Mouse (Mus musculus) lung, embryonic 15.5 days (tissue): ENCODE measurements at regions not wholly inside any gene's neighbourhood (a gene's known extent, or its start where the extent isn't known, plus 50 kb on each side); places are given as distances from the start of the nearest gene placed in this dataset.

Source experiments
- ATAC-seq: fragments of 200-750 bp; cut with Nextera tagmentation; 2 replicates; pipeline ENCODE4 v1.8.0; 2017; ENCODE audit warnings: moderate number of reproducible peaks, borderline replicate concordance; ENCODE audit not compliant: low FRiP score, low TSS enrichment; ENCODE audit errors: extremely low read depth
- H3K27ac ChIP-seq: fragments of 300-500 bp; sonication (generic); 2 replicates; pipeline ENCODE4 v1.5.1; 2015; ENCODE audit warnings: moderate library complexity, mild to moderate bottlenecking, inconsistent platforms
- H3K27me3 ChIP-seq: fragments of 300-500 bp; sonication (generic); 2 replicates; pipeline ENCODE4 v1.6.1; 2015; ENCODE audit warnings: inconsistent platforms
- H3K36me3 ChIP-seq: fragments of 300-500 bp; sonication (generic); 2 replicates; pipeline ENCODE4 v1.6.1; 2015; ENCODE audit warnings: inconsistent platforms
- H3K4me1 ChIP-seq: fragments of 300-500 bp; sonication (generic); 2 replicates; pipeline ENCODE4 v1.6.1; 2015; ENCODE audit warnings: inconsistent platforms
- H3K4me2 ChIP-seq: fragments of 300-500 bp; sonication (generic); 2 replicates; pipeline ENCODE4 v1.6.1; 2015; ENCODE audit warnings: inconsistent platforms, mild to moderate bottlenecking, moderate library complexity
- H3K4me3 ChIP-seq: fragments of 300-500 bp; sonication (generic); 2 replicates; pipeline ENCODE4 v1.5.1; 2015; ENCODE audit warnings: mild to moderate bottlenecking, inconsistent platforms
- H3K9ac ChIP-seq: fragments of 300-500 bp; sonication (generic); 2 replicates; pipeline ENCODE4 v1.6.1; 2015; ENCODE audit warnings: inconsistent platforms
- H3K9me3 ChIP-seq: fragments of 300-500 bp; sonication (generic); 2 replicates; pipeline ENCODE4 v1.6.1; 2016; ENCODE audit warnings: inconsistent platforms
- WGBS: fragments of 180-500 bp; shearing (Covaris S2); methylation state at CpG from one replicate; pipeline ENCODE4 v1.1.7; 2015; 5-methylcytosine and 5-hydroxymethylcytosine counted together

DNA sequence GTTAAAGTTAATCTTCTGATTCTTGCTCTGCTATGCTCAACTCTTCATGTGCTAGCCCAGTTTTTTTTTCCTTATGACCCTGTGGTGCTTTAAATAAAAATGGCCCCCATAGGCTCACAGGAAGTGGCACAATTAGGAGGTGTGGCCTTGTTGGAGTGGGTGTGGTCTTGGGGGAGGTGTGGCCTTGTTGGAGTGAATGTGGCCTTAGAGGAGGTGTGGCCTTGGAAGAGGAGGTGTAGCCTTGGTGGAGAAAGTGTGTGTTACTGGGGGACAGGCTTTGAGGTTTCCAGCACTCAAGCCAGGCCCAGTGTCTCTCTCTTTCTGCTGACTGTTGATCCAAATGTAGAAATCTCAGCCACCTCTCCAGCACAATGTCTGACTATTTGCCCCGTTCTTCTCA is 186.0 kb upstream of the Rhobtb1 start:
- no peak for ATAC-seq
- no peaks in the 10 kb centered on the region for H3K27me3 ChIP-seq
- no peaks in the 10 kb centered on the region for H3K4me1 ChIP-seq
- no peak overlapping the region for H3K4me2 ChIP-seq
- no peak overlapping the region for H3K4me3 ChIP-seq
- WGBS, result 94% methylated on average over 1 of the region's 1 CpGs
- no peaks in the 10 kb centered on the region for H3K36me3 ChIP-seq
- H3K9me3 ChIP-seq, result no peaks in the 10 kb centered on the region
- no peak overlapping the region for H3K27ac ChIP-seq
- H3K9ac ChIP-seq, result no peak overlapping the region

DNA sequence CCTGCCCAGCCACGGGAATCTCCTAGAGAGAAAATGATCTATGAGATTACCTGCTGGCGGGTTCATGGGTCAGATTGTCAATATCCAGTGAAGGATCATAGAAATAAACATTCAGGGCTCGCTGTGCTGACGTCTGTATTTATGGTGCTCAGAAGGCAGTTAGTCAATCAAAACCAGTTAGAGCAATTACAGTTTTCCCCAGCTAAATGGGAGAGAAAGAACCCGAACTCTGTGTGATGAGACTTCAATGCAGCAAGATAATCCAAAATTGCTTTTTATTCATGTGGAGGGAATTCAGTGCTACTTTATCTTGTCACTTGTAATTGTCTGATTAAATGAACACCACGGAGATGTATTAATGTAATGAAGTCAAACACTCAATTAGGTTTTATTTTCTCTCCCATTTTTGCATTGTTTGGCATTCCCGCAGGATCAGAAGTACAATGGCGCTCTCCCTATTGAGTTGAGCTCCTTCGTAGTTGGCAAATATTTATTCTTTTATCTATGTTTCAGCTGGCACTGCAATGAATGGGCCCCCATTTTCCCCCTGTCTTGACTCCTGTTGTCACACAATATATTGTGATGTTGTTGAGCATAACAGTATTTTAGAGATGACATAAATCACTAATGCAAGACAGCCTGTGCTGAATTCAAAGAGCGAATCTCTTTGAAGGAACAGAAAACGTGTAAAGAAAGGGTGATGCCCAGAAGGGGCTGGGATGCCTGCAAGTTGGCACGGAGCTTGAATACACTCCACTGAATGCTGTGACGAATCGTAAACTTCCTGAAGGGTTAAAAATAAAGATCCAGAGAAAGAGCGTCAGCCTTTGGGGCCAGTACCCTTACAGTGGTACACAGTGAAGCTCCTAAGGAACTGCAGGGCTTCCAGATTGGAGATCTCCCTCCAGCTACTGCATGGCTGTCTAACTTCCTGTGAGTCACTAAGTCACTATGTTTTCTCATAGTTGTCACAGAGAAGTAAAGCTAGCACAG is 183.0 kb upstream of the Rhobtb1 start:
- Histone ChIP-seq H3K9me3 (no peaks in the 10 kb centered on the region), H3K27me3 (no peaks in the 10 kb centered on the region), H3K4me3 (no peak overlapping the region), H3K27ac (no peak overlapping the region), H3K4me2 (no peak overlapping the region), H3K9ac (no peak overlapping the region), H3K4me1 (no peaks in the 10 kb centered on the region), H3K36me3 (no peaks in the 10 kb centered on the region)
- ATAC-seq, result no peak
- 45% methylated on average over 15 of the region's 15 CpGs for WGBS

DNA sequence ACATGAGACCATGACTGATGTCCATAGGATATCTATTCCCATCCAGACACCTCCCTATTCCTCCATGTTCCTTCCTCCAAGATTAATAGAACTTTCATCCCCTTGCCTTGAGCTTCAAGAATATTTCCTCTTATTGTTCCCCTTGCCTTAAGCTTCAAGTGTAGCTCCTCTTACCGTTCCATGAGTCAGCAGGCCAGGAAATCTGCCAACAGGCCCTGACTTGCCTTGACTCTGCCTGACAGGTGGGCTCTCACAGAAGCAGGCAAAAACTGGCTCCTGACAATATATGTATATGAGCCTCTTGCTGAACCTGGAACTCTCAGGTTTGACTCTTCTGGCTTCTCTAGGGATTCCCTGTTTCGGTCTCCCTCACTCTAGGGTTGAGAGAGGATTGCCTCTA is 180.7 kb upstream of the Rhobtb1 start:
- Histone ChIP-seq H3K9me3 (no peaks in the 10 kb centered on the region), H3K4me1 (no peaks in the 10 kb centered on the region), H3K27me3 (no peaks in the 10 kb centered on the region), H3K4me3 (no peak overlapping the region), H3K27ac (no peak overlapping the region), H3K4me2 (no peak overlapping the region), H3K9ac (no peak overlapping the region), H3K36me3 (no peaks in the 10 kb centered on the region)
- WGBS, result 74% methylated on average over 2 of the region's 2 CpGs
- ATAC-seq, result no peak

DNA sequence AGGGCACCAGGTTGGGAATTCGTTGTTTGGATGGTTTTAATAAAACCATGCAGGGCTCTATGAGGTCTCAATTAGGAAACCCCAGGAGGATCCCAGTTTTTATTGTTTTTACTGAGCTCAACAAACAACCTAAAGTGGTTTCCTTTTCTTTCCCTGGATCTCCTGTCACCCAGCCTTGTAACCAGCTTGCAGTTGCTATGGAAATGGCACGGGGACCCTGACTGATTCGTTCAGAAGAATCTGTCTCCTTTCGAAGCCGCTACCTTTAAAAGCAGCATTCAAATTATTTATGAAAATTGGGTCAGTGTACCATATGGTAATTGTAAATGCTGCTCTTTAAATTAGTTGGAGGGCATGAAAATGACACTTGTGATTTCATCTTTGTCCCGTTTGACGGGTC is 176.5 kb upstream of the Rhobtb1 start:
- no peaks in the 10 kb centered on the region for H3K4me1 ChIP-seq
- no peak for ATAC-seq
- no peak overlapping the region for H3K4me3 ChIP-seq
- no peaks in the 10 kb centered on the region for H3K27me3 ChIP-seq
- WGBS, result 79% methylated on average over 7 of the region's 7 CpGs
- H3K27ac ChIP-seq, result no peak overlapping the region
- no peak overlapping the region for H3K4me2 ChIP-seq
- no peaks in the 10 kb centered on the region for H3K36me3 ChIP-seq
- H3K9me3 ChIP-seq, result no peaks in the 10 kb centered on the region
- H3K9ac ChIP-seq, result no peak overlapping the region

DNA sequence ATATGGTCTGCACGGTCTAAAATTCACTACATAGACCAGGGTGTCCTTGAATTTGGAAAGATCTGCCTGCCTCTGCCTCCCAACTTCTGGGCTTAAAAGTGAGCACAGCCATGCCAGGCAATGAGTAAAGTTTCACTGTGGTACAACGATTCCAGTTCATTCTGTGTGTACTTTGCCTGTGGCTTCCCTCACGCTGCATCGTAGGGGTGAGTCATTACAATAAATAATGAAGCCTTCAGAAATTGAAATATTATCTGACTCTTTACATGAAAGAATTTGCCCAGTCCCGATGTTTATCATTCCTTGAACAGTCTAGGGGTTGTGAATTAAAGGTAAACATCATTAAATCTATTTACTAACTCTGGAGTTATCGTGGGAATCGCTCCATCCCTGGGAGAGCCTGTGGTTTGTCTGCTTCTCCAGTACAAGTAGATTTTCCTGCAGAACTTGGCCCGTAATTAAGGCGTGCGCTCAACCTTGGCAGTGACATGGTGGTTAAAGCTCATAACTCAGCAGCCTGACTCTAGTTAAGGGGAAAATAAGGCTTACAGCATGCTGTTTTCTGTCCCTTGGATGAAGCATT is 174.7 kb upstream of the Rhobtb1 start:
- Histone ChIP-seq H3K36me3 (no peaks in the 10 kb centered on the region), H3K9ac (no peak overlapping the region), H3K27me3 (no peaks in the 10 kb centered on the region), H3K27ac (no peak overlapping the region), H3K4me3 (no peak overlapping the region), H3K4me2 (no peak overlapping the region), H3K9me3 (no peaks in the 10 kb centered on the region), H3K4me1 (no peaks in the 10 kb centered on the region)
- ATAC-seq, result no peak
- 50% methylated on average over 10 of the region's 10 CpGs for WGBS

DNA sequence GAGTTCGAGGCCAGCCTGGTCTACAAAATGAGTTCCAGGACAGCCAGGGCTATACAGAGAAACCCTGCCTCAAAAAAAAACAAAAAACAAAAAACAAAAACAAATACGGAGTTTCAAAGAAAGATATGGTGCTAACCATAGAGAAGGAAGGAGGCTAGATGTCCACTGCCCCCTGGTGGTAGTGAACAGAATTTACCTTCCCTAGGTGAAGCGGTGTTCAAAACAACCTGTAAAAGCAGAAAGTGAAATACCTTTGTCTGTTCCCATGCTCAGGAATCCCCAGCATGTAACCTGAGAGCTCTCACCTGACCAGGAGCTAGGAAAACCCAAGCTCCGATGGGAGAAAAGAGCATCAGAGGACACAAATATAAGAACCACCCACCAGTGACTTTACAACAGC is 173.1 kb upstream of the Rhobtb1 start:
- Histone ChIP-seq H3K4me2 (no peak overlapping the region), H3K9me3 (no peaks in the 10 kb centered on the region), H3K4me3 (no peak overlapping the region), H3K36me3 (no peaks in the 10 kb centered on the region), H3K9ac (no peak overlapping the region), H3K4me1 (no peaks in the 10 kb centered on the region), H3K27me3 (no peaks in the 10 kb centered on the region), H3K27ac (no peak overlapping the region)
- no peak for ATAC-seq
- 61% methylated on average over 4 of the region's 4 CpGs for WGBS

DNA sequence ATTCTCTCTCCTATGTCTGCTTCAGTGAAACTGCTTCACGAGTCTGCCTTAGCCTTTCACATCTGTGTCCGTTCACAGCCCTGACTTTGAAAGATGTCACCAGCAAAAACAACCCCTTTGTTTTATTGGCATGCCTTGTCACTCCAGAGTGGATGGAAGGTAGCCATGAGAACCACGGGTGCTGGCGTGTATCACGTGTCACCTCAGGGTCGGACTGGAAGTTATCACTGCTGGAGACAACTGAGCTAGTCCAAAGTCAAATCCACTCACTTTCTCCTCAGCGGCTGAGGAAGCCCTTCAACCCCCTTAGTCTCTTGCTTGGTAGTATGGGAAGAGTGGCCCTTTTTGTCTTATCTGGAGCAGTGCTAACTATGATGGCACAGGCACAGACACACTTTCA is 171.3 kb upstream of the Rhobtb1 start:
- H3K9me3 ChIP-seq, result no peaks in the 10 kb centered on the region
- H3K36me3 ChIP-seq, result no peaks in the 10 kb centered on the region
- H3K27ac ChIP-seq, result no peak overlapping the region
- no peaks in the 10 kb centered on the region for H3K4me1 ChIP-seq
- no peak overlapping the region for H3K4me3 ChIP-seq
- 58% methylated on average over 7 of the region's 7 CpGs for WGBS
- H3K4me2 ChIP-seq, result no peak overlapping the region
- no peaks in the 10 kb centered on the region for H3K27me3 ChIP-seq
- no peak for ATAC-seq
- H3K9ac ChIP-seq, result no peak overlapping the region

DNA sequence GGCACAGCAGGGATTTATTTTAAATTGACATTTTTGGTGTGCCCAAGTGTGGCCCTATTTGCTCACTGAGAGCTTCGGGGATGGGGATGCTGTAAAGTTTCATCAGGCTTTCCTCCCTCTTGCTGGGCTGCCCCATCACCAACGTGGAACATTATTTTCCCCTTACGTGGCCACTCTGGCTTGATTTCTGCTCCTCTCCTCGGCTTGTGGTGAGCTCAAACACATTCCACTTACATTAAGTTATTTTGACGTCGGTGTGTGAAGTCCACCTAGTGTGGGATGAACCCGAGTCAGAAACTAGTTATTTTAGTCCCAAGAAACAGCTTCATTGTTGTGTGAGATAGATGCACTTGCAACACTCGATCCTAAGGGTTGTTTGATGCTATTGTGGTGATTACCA is 168.9 kb upstream of the Rhobtb1 start:
- Histone ChIP-seq H3K27me3 (no peaks in the 10 kb centered on the region), H3K36me3 (no peaks in the 10 kb centered on the region), H3K4me3 (no peak overlapping the region), H3K9ac (no peak overlapping the region), H3K4me1 (no peaks in the 10 kb centered on the region), H3K4me2 (no peak overlapping the region), H3K9me3 (no peaks in the 10 kb centered on the region), H3K27ac (no peak overlapping the region)
- no peak for ATAC-seq
- WGBS, result 79% methylated on average over 8 of the region's 8 CpGs

DNA sequence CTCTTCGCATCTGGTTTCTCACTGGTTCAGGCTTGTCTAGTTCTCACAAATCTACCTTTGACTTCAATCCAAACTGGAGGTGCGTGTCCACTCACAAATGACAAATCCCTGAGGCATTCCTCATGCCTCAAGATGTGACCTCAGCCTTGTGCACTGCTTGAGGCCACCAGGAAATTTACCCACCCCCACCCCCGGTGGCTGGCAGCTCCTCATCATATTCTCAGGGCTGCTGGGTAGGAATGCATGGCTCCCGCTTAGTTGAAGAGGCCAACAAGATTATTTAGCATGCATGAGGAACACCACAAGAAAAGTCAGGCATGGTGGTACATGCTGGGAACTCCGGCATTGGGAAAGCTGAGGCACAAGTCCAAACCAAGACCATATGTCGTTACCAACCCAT is 160.7 kb upstream of the Rhobtb1 start:
- H3K9ac ChIP-seq, result no peak overlapping the region
- no peak overlapping the region for H3K27ac ChIP-seq
- H3K27me3 ChIP-seq, result no peaks in the 10 kb centered on the region
- H3K9me3 ChIP-seq, result no peaks in the 10 kb centered on the region
- 84% methylated on average over 6 of the region's 6 CpGs for WGBS
- H3K36me3 ChIP-seq, result no peaks in the 10 kb centered on the region
- no peak for ATAC-seq
- no peak overlapping the region for H3K4me2 ChIP-seq
- no peak overlapping the region for H3K4me3 ChIP-seq
- H3K4me1 ChIP-seq, result no peaks in the 10 kb centered on the region

DNA sequence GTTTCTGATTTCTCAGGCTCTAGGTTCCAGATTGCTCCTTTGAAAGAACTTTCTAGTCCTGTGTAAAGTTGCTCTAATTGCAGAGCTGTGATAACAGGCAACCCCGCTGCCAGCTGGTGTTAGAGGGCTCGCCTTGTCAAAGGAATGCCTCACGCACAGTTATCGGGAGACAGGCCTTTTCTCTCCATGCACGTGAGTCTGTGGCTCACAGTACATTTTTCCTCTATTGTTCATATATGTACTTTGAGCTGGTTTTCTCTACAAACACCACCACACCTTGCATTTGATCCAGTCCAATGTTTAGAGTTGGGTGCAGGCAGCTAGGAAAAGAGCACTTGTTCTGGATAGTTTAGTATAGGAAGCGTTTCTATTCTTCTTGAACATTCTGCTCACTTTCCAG is 151.6 kb upstream of the Rhobtb1 start:
- no peaks in the 10 kb centered on the region for H3K9me3 ChIP-seq
- no peaks in the 10 kb centered on the region for H3K36me3 ChIP-seq
- H3K4me1 ChIP-seq, result no peaks in the 10 kb centered on the region
- no peak overlapping the region for H3K4me3 ChIP-seq
- no peak overlapping the region for H3K4me2 ChIP-seq
- ATAC-seq, result no peak
- WGBS, result 75% methylated on average over 6 of the region's 6 CpGs
- no peak overlapping the region for H3K9ac ChIP-seq
- H3K27me3 ChIP-seq, result no peaks in the 10 kb centered on the region
- no peak overlapping the region for H3K27ac ChIP-seq

DNA sequence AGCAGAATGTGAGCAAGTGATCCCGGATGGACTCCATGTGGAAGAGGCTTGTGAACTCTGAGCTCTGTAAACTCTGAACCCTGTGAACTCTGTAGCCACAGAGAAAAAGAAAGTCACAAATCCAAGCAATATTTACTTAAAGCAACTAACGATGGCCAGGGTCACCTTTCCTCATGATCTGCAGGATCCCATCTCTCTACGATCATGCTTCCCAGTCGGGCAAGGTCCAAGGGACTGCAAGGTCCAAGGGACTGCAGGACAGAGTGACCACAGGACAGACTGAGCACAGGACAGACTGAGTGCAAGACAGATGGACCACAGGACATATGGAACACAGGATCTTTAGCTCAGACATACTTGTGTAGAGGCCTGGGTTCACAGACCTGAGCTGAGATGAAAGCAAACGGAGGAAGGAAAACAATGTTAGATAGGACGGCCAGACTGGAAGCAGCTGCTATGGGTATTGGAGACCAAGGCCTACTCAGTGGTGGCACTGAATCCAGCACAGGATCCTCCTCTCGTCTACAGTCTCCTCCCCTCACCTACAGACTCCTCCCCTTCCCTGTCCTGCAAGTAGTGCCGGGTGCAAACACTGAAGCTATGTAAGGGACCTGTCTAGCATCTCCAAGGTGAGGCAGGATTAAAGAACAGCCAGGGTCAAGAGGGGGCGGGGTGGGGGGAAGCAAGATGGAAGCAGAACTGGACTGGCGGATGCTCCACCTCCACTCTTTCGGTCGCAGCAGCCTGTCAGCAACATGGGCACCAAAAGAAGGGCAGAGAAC is 149.4 kb upstream of the Rhobtb1 start:
- 79% methylated on average over 12 of the region's 12 CpGs for WGBS
- Histone ChIP-seq H3K27me3 (no peaks in the 10 kb centered on the region), H3K4me1 (no peaks in the 10 kb centered on the region), H3K27ac (no peak overlapping the region), H3K9ac (no peak overlapping the region), H3K4me3 (no peak overlapping the region), H3K36me3 (no peaks in the 10 kb centered on the region), H3K9me3 (no peaks in the 10 kb centered on the region), H3K4me2 (no peak overlapping the region)
- no peak for ATAC-seq
